Mouse (Mus musculus) liver, adult (tissue): ENCODE data around the gene Kank3.

Experiments
- GATA4 ChIP-seq: IDR thresholded peaks from 2 replicates; pipeline ENCODE4 v1.6.1; 2014; ENCODE audit warnings: mild to moderate bottlenecking, low read length; ENCODE audit not compliant: insufficient replicate concordance

Gene Kank3

DNA sequence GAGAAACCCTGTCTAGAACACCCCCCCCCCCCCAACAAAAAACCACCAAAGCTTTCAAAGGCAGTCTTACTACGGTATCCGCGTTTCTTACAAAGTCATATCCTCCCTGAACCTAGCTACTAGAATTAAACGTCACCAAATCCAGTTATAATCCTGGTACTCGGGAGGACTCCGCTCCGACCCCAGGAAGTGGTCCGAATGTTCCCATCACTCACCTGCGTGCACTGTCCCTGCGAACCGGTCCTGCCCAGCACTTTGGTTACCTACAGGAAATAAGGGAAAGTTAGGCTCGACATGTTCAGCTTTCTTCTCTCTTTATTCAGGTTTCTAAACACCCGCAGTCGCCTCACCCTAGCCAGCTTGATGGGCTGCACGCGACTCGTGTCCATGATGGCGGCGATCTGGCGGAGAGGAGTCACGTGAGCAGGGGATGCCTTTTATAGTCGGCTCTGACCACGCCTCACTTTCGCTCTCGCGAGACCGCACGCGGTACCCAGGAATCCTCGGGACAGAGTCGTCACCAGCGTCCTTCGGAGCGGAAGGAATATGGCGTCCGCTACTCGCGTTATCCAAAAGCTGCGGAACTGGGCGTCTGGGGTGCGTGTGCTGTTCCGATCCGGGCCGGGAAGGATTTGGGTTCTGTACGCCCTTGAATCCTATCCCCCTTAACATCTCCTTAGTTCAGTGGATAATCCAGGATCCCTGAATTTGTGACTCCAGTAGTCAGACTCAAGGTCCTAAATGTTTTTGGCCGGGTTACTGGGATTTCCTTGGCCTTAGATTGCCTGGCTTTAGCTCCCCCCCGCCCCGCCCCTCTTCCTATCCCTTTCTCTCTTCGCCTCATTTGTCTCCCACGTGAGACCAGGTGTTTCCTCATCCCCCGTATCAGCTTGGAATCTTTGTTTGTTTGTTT, 14.0 kb downstream of the Kank3 start, which contains the start of the genes Rps28 and Ndufa7:
Rps28 (minus strand) TSS at position 479 of the 913 bp plus-strand sequence.
Ndufa7 (plus strand) TSS at position 489 of the 913 bp plus-strand sequence.
- TF ChIP-seq GATA4, result peak; percentile 70; the same call in 1 of the 2 replicates

DNA sequence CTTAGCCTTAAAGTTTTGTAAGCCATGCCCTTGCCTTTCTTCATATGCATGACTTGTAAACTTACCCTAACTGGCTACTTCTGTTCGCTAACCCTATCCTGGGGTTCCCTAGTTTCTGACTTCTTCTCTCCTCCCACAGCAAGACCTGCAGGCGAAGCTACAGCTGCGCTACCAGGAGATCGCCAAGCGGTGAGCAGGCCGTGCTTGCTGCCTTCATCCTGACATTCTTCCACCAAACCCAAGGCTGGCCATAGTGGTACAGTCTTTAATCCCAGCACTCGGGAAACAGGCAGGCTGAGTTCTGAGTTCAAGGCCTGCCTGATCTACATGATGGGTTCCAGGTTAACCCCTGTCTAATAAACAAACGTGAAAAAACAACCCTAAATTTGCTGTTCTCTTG, 15.1 kb downstream of the Kank3 start:
- TF ChIP-seq GATA4, result no peak

DNA sequence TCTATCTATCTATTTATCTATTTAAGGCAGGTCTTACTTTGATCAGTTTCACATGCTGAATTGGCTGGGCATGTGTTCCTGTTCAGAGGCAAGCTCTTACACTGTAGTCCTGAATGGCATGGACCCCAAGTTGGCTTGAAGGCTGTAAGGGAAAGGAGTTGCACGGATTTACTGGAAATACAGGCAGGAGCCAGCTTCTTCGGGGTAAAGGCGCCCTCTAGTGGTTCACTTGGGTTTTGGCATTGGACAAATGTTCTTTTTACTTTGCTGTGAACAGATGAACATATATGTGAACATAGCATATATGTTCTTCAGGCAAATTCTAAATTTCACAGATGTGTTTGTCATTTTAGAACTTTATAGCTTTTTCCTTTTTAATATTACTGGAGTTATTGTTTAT, 16.5 kb downstream of the Kank3 start:
- TF ChIP-seq GATA4, result no peak

DNA sequence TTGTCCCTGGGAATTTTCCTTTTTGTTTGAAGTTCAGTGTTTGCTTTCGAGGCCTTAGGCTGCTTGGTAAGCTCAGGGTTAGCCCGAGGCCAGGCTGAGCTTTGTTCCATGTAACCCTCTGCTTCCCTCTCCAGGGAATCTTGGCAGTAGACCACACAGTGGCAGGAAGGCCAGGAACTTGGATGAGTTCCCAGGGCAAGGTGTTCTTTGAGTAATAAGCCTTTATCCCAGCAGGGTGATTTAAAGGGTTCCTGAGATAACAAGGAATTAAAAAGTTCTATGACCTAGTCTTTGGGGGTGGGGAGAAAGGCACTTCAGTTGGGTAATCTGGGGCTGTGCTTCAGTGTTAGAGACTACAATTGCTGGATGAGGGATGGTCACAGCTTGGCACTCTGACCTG, 18.6 kb downstream of the Kank3 start:
- TF ChIP-seq GATA4, result peak; percentile 59; the same call in 1 of the 2 replicates

DNA sequence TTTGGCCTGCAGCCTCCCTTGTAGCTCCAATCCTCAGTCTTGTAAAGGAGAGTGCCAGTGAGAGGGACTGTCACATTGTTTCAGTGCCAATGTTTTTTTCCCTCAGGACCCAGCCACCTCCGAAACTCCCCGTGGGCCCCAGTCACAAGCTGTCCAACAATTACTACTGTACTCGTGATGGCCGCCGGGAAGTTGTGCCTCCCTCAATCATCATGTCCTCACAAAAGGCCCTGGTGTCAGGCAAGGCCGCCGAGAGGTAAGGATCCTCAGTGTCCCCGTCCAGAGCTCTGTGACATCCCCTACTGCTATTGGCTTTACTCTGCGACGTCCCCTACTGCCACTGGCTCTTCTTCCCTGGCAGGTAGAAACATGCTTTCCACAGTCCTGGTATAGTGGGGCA, 19.2 kb downstream of the Kank3 start:
- no peak for TF ChIP-seq GATA4

DNA sequence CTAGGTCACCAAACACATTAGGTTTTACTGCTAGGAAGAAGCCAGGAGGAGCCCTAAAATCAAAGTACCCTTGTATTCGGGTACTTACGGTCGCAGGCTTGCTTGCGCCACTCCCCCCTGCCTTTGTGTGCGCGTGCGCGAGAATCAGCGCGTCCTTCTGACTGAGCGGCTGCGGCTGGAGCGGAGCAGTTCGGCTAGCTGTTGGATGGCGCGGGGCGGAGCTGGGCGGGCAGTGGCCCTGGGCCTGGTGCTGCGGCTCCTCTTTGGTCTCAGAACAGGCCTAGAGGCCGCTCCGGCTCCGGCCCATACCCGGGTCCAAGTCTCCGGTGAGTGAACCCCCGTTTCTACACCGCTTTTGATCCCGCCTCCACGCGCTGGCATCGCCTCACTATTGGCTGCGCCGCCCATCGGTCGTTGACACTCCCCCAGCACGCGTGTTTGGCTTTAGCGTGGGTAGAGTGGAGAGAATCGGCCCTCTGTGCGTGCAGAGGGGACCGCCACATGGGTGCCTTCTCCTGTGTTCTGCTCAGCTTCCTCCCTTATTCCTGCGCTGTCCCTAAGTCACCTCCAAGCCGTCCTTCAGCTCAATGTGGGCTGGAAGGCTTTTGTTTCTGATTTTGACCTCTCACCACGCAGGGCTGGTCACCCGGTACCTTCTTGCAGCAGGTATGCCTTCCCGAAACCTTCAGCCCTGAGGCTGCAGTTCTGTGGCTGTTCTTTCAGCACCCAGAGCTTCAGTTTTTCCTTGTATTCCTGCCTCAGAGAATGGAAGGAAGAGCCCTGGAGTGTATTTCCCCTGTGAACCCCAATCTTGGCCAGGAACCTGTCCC, 32.9 kb downstream of the Kank3 start, which contains the start of gene Cd320:
Cd320 (plus strand) TSS at position 126 of the 830 bp plus-strand sequence.
- TF ChIP-seq GATA4, result no peak

DNA sequence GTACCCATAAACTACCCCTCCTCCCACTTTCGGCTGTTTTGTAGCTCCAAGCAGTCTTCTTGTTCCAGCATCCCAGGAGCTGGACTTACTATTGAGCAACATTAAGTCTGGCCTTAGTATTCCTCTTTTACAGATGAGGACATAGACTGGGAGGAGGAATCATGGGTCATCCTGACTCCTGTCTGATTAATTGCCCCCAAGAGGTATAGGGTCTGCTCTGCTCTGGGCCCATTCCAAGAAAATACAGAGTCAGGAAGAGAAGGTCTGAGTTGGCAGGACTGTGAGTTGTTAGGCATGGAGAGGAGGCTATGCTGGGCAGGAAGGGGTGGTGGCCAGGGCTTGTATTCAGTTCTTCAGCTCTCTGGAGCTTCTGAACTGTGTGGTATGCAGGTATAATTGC, 33.9 kb downstream of the Kank3 start:
- no peak for TF ChIP-seq GATA4

DNA sequence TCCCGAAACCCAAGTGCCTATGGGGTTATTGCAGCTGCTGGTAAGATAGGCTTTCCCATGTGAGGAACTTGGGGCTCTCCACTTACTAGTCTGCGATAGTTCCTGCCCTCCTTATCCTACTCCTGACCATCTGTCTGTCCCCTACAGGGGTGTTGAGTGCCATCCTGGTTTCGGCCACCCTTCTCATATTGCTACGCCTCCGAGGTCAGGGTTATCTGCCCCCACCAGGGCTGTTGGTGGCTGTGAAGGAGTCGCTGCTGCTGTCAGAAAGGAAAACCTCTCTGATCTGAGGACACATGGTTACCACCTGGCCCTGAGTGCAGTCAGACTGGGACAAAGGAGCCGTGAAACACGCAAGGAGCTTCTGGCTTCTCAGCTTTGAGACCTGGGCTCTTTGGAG, 37.8 kb downstream of the Kank3 start:
- TF ChIP-seq GATA4, result no peak

DNA sequence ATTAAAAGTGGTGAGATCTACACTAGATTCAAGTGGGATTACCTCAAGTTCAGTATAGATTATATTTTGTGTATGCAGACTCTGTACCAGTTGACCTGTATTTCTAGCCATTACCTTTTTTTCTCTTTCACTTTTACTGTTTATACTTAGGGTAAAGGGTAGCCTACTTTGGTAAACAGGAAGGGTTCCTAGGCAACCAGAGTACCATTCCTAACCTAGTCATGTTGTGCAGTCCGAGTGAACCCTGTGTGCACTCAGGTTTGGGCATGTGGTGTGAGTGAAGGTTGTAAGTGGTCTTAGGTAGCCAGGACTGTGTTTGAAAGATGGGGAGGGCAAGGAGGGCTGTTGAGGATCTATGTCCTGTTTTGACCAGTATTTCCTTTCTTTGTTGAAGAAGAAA, 41.0 kb downstream of the Kank3 start:
- TF ChIP-seq GATA4, result no peak

DNA sequence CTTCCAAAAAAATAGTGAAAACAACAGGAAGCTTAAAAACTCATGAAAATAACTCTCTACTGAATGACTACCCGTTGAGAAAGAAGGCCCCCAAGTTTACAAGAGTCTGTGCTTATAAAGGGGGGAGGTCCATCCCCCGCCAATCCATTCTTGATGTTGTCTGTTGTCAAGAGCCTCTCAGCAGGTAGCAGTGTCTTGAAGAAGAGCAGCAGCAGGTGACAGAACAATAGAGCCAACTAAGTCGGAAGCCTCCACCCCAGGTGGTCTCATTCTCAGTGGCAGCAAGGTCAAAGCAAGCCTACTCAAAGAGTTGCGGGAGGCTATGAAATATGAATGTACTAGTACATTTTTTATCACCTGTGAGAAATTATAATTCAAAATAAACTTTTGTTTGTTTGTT, 47.5 kb downstream of the Kank3 start:
- no peak for TF ChIP-seq GATA4

DNA sequence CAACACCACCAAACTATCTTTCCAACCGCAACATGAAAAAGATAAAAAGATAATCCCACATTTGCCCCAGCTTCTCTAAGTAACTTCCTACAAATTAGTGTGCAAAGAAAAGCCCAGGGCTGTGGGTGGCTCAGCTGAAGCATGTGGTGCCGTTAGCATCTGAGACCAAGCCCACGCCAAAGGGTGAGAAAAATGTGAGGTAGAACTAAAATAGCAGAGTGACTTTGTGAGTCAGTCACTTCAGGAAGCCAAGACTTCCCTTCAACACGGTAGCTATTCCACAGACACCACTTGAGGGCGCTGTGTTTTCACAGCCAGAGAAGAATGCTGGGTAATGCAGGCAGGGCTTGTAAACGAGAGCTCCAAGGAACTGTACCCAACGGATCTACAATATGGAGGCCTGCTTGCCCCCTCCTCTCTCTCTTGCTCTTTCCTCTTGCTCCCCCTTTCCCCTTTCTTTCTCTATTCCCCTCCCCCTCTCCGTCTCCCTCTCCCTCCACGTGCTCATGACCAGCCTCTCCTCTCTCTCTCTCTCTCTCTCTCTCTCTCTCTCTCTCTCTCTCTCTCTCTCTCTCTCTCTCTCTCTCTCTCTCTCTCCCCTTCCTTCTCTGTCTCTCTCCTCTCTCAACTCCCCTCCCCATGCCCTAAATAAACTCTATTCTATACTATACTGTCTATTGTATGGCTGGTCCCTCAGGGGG, 55.2 kb downstream of the Kank3 start:
- TF ChIP-seq GATA4, result no peak
